Mouse (Mus musculus) heart, adult 2 months (tissue): ENCODE results near the gene Odf3b.

Experiments
- CTCF ChIP-seq: fragments of 200-600 bp; IDR thresholded peaks from 2 replicates; pipeline ENCODE4 v1.8.1; 2022; ENCODE audit warnings: antibody characterized with exemption, mild to moderate bottlenecking, moderate library complexity
- EP300 ChIP-seq: fragments of 200-500 bp; IDR thresholded peaks from 2 replicates; pipeline ENCODE4 v1.6.1; 2011; ENCODE audit warnings: low read depth, low read length, control low read depth; ENCODE audit not compliant: insufficient read depth
- POLR2A ChIP-seq: fragments of 200-500 bp; IDR thresholded peaks from 2 replicates; pipeline ENCODE4 v1.6.1; 2011; ENCODE audit warnings: mild to moderate bottlenecking, low read depth, low read length, control low read depth; ENCODE audit not compliant: insufficient read depth

DNA sequence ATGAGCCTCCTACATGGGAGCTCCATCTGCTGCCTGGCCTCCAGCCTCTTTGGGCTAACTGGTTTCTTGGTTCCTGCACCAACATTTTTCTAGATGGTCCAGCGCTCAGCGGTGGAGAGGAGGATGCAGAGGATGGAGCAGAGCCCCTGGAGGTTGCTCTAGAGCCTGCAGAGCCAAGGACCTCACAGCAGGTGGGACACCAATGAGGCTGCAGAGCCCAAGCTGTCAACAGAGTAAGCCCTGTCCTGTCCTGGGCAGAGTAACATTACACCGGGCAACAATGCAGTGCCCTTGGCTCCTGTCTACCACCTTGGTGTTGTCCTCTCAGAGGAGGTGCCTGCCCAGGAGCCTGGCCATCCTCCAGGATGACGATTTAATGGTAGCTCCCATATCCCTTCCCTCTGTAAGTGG lies 13.9 kb downstream of the Odf3b start:
- TF ChIP-seq POLR2A (no peak), CTCF (no peak), EP300 (no peak)
